Mouse (Mus musculus) neutrophil, adult 5-6 weeks (primary cell): ENCODE measurements around the gene Uspl1. TPM values are rescaled to one million over a fixed set of nuclear protein-coding genes. Genes with fewer than 3 reads are reported as not detected.

Experiments
- ATAC-seq: fragments of 151-379, 151-347 bp; 2 replicates; pipeline ENCODE4 v1.8.0; 2017; ENCODE audit warnings: mild to moderate bottlenecking, moderate TSS enrichment; ENCODE audit not compliant: insufficient number of reproducible peaks, poor library complexity, low FRiP score, severe bottlenecking; ENCODE audit errors: extremely low read depth
- total RNA-seq: library from RNA; stranded (forward); fragments of 200-1000 nt; gene quantifications from 2 replicates; pipeline ENCODE4 v1.2.3, GENCODE M21; 2017

Uspl1 gene
- total RNA-seq, 1 experiment from 2014 or later = 65.2 TPM

GRCm38 (mm10) chr5:149245391-149245964 lies 61.3 kb downstream of the Uspl1 start:
- no peak for ATAC-seq

GRCm38 (mm10) chr5:149245965-149246470 lies 61.9 kb downstream of the Uspl1 start:
- ATAC-seq = peak; percentile 95

GRCm38 (mm10) chr5:149247047-149247904 lies 63.1 kb downstream of the Uspl1 start:
- ATAC-seq = no peak

GRCm38 (mm10) chr5:149252303-149252702 lies 68.2 kb downstream of the Uspl1 start:
- no peak for ATAC-seq

- ATAC-seq = no peak
These were observed 69.3 kb downstream of the Uspl1 start for GRCm38 (mm10) chr5:149253491-149253890.

- no peak for ATAC-seq
These were observed 71.4 kb downstream of the Uspl1 start for GRCm38 (mm10) chr5:149255522-149255921.

DNA sequence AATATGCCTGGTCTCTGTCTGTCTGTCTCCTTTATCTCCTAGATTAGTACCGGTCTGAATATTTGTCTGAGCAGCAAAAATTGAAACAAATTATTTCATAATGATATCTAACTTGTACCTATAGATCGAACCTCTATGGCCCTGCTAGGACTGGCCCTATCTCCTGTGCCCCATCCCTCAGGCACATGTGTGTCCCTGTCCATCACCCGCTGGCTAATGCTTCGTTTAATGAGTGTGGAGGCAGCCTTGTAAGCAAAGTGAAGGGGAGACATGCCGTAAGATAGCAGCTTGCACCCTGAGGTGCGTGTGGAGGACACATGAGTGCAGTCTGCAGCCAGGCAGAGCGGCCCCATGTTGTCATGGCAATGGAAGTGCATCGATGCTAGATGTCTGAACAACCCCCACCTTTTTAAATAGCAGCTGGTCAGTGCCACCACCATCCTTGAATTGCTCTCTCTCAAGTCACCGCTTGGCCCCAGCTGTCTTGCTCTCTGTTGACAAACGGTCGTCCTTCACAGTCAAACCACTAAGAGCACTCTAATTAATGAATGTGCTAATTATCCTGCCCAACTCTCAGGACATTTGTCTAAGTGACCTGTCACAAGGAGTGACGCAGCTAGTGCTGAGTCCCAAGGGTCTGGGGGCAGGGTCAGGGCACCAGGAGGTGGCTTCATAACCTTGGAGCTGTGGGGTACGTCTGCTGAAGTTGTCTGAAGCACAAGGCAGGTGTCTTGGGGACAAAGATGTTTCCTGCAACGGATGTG lies 73.5 kb downstream of the Uspl1 start:
- no peak for ATAC-seq

GRCm38 (mm10) chr5:149259093-149259492 lies 74.9 kb downstream of the Uspl1 start:
- no peak for ATAC-seq

DNA sequence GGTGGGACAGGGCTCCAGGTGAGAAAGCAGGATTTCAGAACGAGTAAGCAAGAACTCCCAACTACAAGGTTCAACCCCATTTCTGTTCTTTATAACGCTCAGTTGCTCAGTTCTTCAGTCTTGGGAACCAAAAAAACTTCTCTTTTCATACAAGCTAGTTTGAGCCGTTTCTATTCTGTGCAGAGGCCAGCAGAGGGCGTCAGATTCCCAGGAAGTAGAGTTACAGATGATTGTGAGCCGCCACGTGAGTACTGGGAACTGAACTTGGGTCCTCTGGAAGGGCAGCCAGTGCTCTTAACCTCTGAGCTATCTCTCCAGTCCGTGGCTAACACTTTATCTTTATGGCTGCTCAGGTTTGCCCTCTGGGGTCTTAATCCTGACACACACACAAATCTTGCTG lies 77.3 kb downstream of the Uspl1 start:
- no peak for ATAC-seq

DNA sequence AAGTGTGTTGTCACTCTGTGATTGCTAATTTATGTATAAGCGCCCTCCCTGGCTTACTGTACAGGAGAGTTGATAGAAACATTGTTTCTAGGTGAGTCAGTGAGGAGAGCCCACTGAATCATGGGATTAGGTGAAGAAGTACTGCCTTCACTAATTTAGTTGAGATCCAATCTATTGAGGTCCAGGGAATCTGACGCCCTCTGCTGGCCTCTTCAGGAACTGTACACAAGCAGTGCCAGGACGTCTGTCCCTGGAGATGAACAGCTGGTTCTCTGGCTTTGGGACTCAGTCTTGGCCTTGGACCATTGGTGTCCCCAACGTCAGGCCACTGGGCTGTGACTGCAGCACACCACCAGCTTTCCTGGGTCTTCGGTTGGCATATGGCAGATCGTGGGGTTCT lies 77.7 kb downstream of the Uspl1 start:
- ATAC-seq = no peak

DNA sequence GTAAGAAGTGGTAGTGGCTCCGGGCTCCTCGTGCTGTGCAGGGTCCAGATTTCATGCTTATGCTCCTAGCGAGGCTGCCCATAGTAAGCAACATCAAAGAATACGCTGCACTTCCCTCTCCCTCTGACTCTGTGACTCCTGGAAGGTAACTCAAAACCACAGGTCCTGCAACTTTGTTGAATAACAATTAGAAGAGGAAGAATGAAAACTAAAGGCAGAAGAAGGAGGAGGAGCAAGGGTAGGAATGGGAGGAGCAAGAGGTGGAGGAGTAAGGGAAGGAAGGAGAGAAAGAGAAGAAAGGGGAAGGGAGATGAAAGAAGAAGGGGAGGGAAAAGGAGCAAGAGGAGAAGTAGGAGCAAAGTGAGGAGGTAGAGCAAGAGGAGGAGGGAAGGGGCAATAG lies 80.3 kb downstream of the Uspl1 start, which contains the start of gene Alox5ap:
Gene Alox5ap (plus strand): TSS at position 363 of the 400 bp plus-strand sequence.
- ATAC-seq = no peak

- ATAC-seq = peak; percentile 55; the same call in 1 of the 2 replicates
These were observed 80.7 kb downstream of the Uspl1 start for GRCm38 (mm10) chr5:149264878-149265279.

Other genes starting within 250 kb of the Uspl1 start
- gene Gm42791, start 189.2 kb upstream of the Uspl1 start, total RNA-seq = 1.3 TPM in 1 of 2 replicates, not detected in the other
- gene Hmgb1, start 139 bp downstream of the Uspl1 start, total RNA-seq = 585 and 681 TPM in 2 replicates
- gene Alox5ap, start 80.4 kb downstream of the Uspl1 start, total RNA-seq = 1,084 and 1,252 TPM in 2 replicates
- not detected in 2 replicates for gene Medag, start 227.4 kb downstream of the Uspl1 start, total RNA-seq